Mouse (Mus musculus): ENCODE results near the gene Fam131b. TPM values are rescaled to one million over a fixed set of nuclear protein-coding genes. Genes with fewer than 3 reads are reported as not detected.

Fam131b gene
- polyA plus RNA-seq, 1 experiment from 2014 or later = 6.2 TPM

GRCm38 (mm10) chr6:42362497-42362896 lies 38.1 kb upstream of the Fam131b start:
- no peaks in the 10 kb centered on the region for H3K9me3 ChIP-seq
- no peak overlapping the region for H3K4me2 ChIP-seq (replicated peaks)
- peaks cover 3% of the 10 kb centered on the region; the same call in 1 of the 2 replicates for H3K4me1 ChIP-seq
- WGBS = 90% methylated on average over 1 of the region's 1 CpGs
- H3K9ac ChIP-seq (replicated peaks) = no peak overlapping the region
- ATAC-seq (replicated peaks) = no peak
- no peak overlapping the region for H3K4me3 ChIP-seq
- H3K27ac ChIP-seq (replicated peaks) = no peak overlapping the region
- no peaks in the 10 kb centered on the region for H3K27me3 ChIP-seq
- H3K36me3 ChIP-seq = peaks cover 14% of the 10 kb centered on the region

- Histone ChIP-seq H3K36me3 (peaks cover 14% of the 10 kb centered on the region), H3K4me1 (peaks cover 3% of the 10 kb centered on the region; the same call in 1 of the 2 replicates), H3K27ac (replicated peaks) (no peak overlapping the region), H3K4me2 (replicated peaks) (no peak overlapping the region), H3K27me3 (no peaks in the 10 kb centered on the region), H3K9me3 (no peaks in the 10 kb centered on the region), H3K9ac (replicated peaks) (no peak overlapping the region), H3K4me3 (no peak overlapping the region)
- 48% methylated on average over 1 of the region's 1 CpGs for WGBS
- ATAC-seq (replicated peaks) = no peak
These were observed 37.6 kb upstream of the Fam131b start for GRCm38 (mm10) chr6:42362074-42362473.

GRCm38 (mm10) chr6:42361041-42361895 lies 36.8 kb upstream of the Fam131b start:
- peaks cover 22% of the 10 kb centered on the region for H3K36me3 ChIP-seq
- no peak overlapping the region for H3K9ac ChIP-seq (replicated peaks)
- 95% methylated on average over 13 of the region's 13 CpGs for WGBS
- no peak for ATAC-seq (replicated peaks)
- no peak overlapping the region for H3K27ac ChIP-seq (replicated peaks)
- peaks cover 3% of the 10 kb centered on the region; the same call in 1 of the 2 replicates for H3K4me1 ChIP-seq
- no peak overlapping the region for H3K4me3 ChIP-seq
- H3K27me3 ChIP-seq = no peaks in the 10 kb centered on the region
- H3K4me2 ChIP-seq (replicated peaks) = no peak overlapping the region
- no peaks in the 10 kb centered on the region for H3K9me3 ChIP-seq

- H3K27me3 ChIP-seq = no peaks in the 10 kb centered on the region
- 88% methylated on average over 6 of the region's 6 CpGs for WGBS
- no peak overlapping the region for H3K9ac ChIP-seq (replicated peaks)
- H3K36me3 ChIP-seq = peaks cover 26% of the 10 kb centered on the region
- H3K27ac ChIP-seq (replicated peaks) = no peak overlapping the region
- H3K9me3 ChIP-seq = no peaks in the 10 kb centered on the region
- ATAC-seq (replicated peaks) = no peak
- peaks cover 3% of the 10 kb centered on the region; the same call in 1 of the 2 replicates for H3K4me1 ChIP-seq
- H3K4me2 ChIP-seq (replicated peaks) = no peak overlapping the region
- H3K4me3 ChIP-seq = no peak overlapping the region
These were observed 35.9 kb upstream of the Fam131b start for GRCm38 (mm10) chr6:42360231-42360840.

- H3K4me1 ChIP-seq = peaks cover 3% of the 10 kb centered on the region; the same call in 1 of the 2 replicates
- H3K9ac ChIP-seq (replicated peaks) = no peak overlapping the region
- H3K36me3 ChIP-seq = peaks cover 26% of the 10 kb centered on the region
- no peaks in the 10 kb centered on the region for H3K27me3 ChIP-seq
- no peak for ATAC-seq (replicated peaks)
- no peak overlapping the region for H3K4me2 ChIP-seq (replicated peaks)
- WGBS = 80% methylated on average over 9 of the region's 9 CpGs
- no peaks in the 10 kb centered on the region for H3K9me3 ChIP-seq
- no peak overlapping the region for H3K27ac ChIP-seq (replicated peaks)
- H3K4me3 ChIP-seq = no peak overlapping the region
These were observed 35.1 kb upstream of the Fam131b start for GRCm38 (mm10) chr6:42359364-42360147.

GRCm38 (mm10) chr6:42358901-42359300 lies 34.5 kb upstream of the Fam131b start:
- no peak for ATAC-seq (replicated peaks)
- Histone ChIP-seq H3K27me3 (no peaks in the 10 kb centered on the region), H3K9me3 (no peaks in the 10 kb centered on the region), H3K4me3 (no peak overlapping the region), H3K27ac (replicated peaks) (no peak overlapping the region), H3K36me3 (peaks cover 26% of the 10 kb centered on the region), H3K4me1 (peaks cover 10% of the 10 kb centered on the region), H3K9ac (replicated peaks) (no peak overlapping the region), H3K4me2 (replicated peaks) (no peak overlapping the region)
- 95% methylated on average over 12 of the region's 12 CpGs for WGBS

GRCm38 (mm10) chr6:42357901-42358300 lies 33.5 kb upstream of the Fam131b start:
- Histone ChIP-seq H3K9me3 (no peaks in the 10 kb centered on the region), H3K9ac (replicated peaks) (no peak overlapping the region), H3K4me3 (no peak overlapping the region), H3K27me3 (no peaks in the 10 kb centered on the region), H3K36me3 (peaks cover 26% of the 10 kb centered on the region), H3K27ac (replicated peaks) (no peak overlapping the region), H3K4me2 (replicated peaks) (no peak overlapping the region), H3K4me1 (peaks cover 10% of the 10 kb centered on the region)
- no peak for ATAC-seq (replicated peaks)
- 81% methylated on average over 6 of the region's 6 CpGs for WGBS

- Histone ChIP-seq H3K27ac (replicated peaks) (no peak overlapping the region), H3K9me3 (no peaks in the 10 kb centered on the region), H3K9ac (replicated peaks) (no peak overlapping the region), H3K4me2 (replicated peaks) (no peak overlapping the region), H3K27me3 (no peaks in the 10 kb centered on the region), H3K4me1 (peaks cover 10% of the 10 kb centered on the region), H3K4me3 (no peak overlapping the region), H3K36me3 (peaks cover 26% of the 10 kb centered on the region)
- no peak for ATAC-seq (replicated peaks)
- WGBS = 96% methylated on average over 5 of the region's 5 CpGs
These were observed 32.5 kb upstream of the Fam131b start for GRCm38 (mm10) chr6:42356913-42357312.

- Histone ChIP-seq H3K36me3 (peaks cover 26% of the 10 kb centered on the region), H3K9ac (replicated peaks) (no peak overlapping the region), H3K27ac (replicated peaks) (no peak overlapping the region), H3K4me1 (peaks cover 16% of the 10 kb centered on the region), H3K9me3 (no peaks in the 10 kb centered on the region), H3K4me2 (replicated peaks) (no peak overlapping the region), H3K4me3 (no peak overlapping the region), H3K27me3 (no peaks in the 10 kb centered on the region)
- 92% methylated on average over 13 of the region's 13 CpGs for WGBS
- ATAC-seq (replicated peaks) = no peak
These were observed 31.6 kb upstream of the Fam131b start for GRCm38 (mm10) chr6:42355794-42356600.

GRCm38 (mm10) chr6:42355366-42355765 lies 30.9 kb upstream of the Fam131b start:
- Histone ChIP-seq H3K27ac (replicated peaks) (no peak overlapping the region), H3K27me3 (no peaks in the 10 kb centered on the region), H3K9me3 (no peaks in the 10 kb centered on the region), H3K36me3 (peaks cover 26% of the 10 kb centered on the region), H3K9ac (replicated peaks) (no peak overlapping the region), H3K4me3 (no peak overlapping the region), H3K4me1 (peaks cover 22% of the 10 kb centered on the region), H3K4me2 (replicated peaks) (no peak overlapping the region)
- ATAC-seq (replicated peaks) = no peak
- WGBS = 93% methylated on average over 6 of the region's 6 CpGs

Measured in forebrain, embryonic 15.5 days (tissue).